Comparison of ENCODE assay signal across 26 mouse cellular contexts in the genomic region with DNA sequence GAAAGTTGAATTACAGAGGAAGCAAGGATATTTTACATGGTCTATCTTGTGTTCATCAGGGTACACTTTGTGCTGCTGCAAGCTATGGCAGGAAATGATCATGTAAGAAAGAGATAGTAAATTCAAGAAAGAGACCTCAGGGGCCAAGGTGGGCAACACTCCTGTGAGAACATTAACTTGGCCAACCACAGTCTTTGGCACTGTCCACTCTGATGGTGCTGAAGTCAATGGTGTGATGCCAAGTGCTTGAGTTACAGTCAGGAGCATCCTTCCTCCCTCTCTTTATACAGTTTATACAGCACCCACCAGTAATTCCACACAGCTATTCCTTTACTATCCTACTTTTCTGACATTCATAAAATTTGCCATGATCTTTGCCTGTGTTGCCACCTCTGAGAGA. TPM values are rescaled to one million over a fixed set of nuclear protein-coding genes. Genes with fewer than 3 reads are reported as not detected.
DNase-seq lines count a peak whose midpoint lies in the region; ATAC-seq and TF ChIP-seq lines count a peak whose summit lies in the region.
"Had no signal": no experiment of that assay in that cellular context is flagged by ENCODE, and none has a peak within 500 bp of the region (broad histone marks: within the 10 kb centered on the region; RNA-seq: fewer than 3 reads in every experiment).

No protein-coding gene starts in this region.

- no peak for ATAC-seq in hindbrain, embryonic 13.5 days (ENCODE audit: low FRiP score)
- ATAC-seq in neural tube, embryonic 15.5 days (ENCODE audit: low FRiP score), result no peak
- ATAC-seq: activated CD4-positive, CD25-positive, alpha-beta regulatory T cell, adult 4 months; forebrain, embryonic 16.5 days; inflammation-experienced regulatory T-cells, adult 6 months; liver, embryonic 12.5 days had no signal

- H3K4me1 ChIP-seq in hindbrain, embryonic 10.5 days (replicated peaks), result no peaks in the 10 kb centered on the region
- H3K4me1 ChIP-seq in hindbrain, embryonic 13.5 days (replicated peaks), result no peaks in the 10 kb centered on the region
- H3K4me1 ChIP-seq in MEL (ENCODE audit: control insufficient read depth in 1 of 2, insufficient read depth in 2 of 2, low read length in 2 of 2), result no peaks in the 10 kb centered on the region
- H3K4me1 ChIP-seq in limb, embryonic 10.5 days, result no peaks in the 10 kb centered on the region
- no peaks in the 10 kb centered on the region for H3K4me1 ChIP-seq in neural tube, embryonic 15.5 days
- H3K4me1 ChIP-seq: liver, embryonic 12.5 days; megakaryocyte, embryonic 14.5 days had no signal

- TF ChIP-seq EP300 in MEL (IDR thresholded peaks at IDR 0.05; ENCODE audit: low read depth in 1 of 2, low read length in 2 of 2), result no peak

- no peak for TF ChIP-seq POLR2A in MEL (IDR thresholded peaks at IDR 0.05; ENCODE audit: control insufficient read depth in 1 of 2, insufficient read depth in 1 of 2, low read depth in 1 of 2, low read length in 2 of 2, poor library complexity in 1 of 2)

- no peak overlapping the region for H3K9ac ChIP-seq in hindbrain, embryonic 13.5 days
- H3K9ac ChIP-seq in MEL (ENCODE audit: control insufficient read depth, low read depth, low read length, poor library complexity, severe bottlenecking), result no peak overlapping the region
- H3K9ac ChIP-seq in neural tube, embryonic 15.5 days (replicated peaks), result no peak overlapping the region
- H3K9ac ChIP-seq: liver, embryonic 12.5 days had no signal

- TF ChIP-seq RAD21 in MEL (IDR thresholded peaks at IDR 0.05; ENCODE audit: low read depth, low read length), result no peak

- H3K9me3 ChIP-seq in hindbrain, embryonic 10.5 days, result no peaks in the 10 kb centered on the region
- H3K9me3 ChIP-seq in hindbrain, embryonic 13.5 days, result no peaks in the 10 kb centered on the region
- H3K9me3 ChIP-seq in MEL (replicated peaks; ENCODE audit: insufficient read depth, low read length), result no peaks in the 10 kb centered on the region
- no peaks in the 10 kb centered on the region for H3K9me3 ChIP-seq in limb, embryonic 10.5 days (replicated peaks)
- H3K9me3 ChIP-seq in neural tube, embryonic 15.5 days (replicated peaks), result no peaks in the 10 kb centered on the region
- H3K9me3 ChIP-seq: liver, embryonic 12.5 days had no signal

- H3K79me2 ChIP-seq in MEL (ENCODE audit: control insufficient read depth, insufficient read depth, low read length, poor library complexity), result no peaks in the 10 kb centered on the region

- H3K4me2 ChIP-seq in hindbrain, embryonic 13.5 days, result no peak overlapping the region
- no peak overlapping the region for H3K4me2 ChIP-seq in neural tube, embryonic 15.5 days
- H3K4me2 ChIP-seq: liver, embryonic 12.5 days had no signal

- no peaks in the 10 kb centered on the region for H3K27me3 ChIP-seq in hindbrain, embryonic 10.5 days (ENCODE audit: insufficient read depth, poor library complexity, severe bottlenecking)
- no peaks in the 10 kb centered on the region for H3K27me3 ChIP-seq in hindbrain, embryonic 13.5 days
- H3K27me3 ChIP-seq in MEL (ENCODE audit: control insufficient read depth in 1 of 2, insufficient read depth in 2 of 2, low read length in 2 of 2), result no peaks in the 10 kb centered on the region
- H3K27me3 ChIP-seq in limb, embryonic 10.5 days (ENCODE audit: low read depth, poor library complexity, severe bottlenecking), result no peaks in the 10 kb centered on the region
- H3K27me3 ChIP-seq in neural tube, embryonic 15.5 days (replicated peaks), result no peaks in the 10 kb centered on the region
- H3K27me3 ChIP-seq: liver, embryonic 12.5 days; megakaryocyte, embryonic 14.5 days had no signal

- H3K36me3 ChIP-seq in hindbrain, embryonic 10.5 days, result no peaks in the 10 kb centered on the region
- no peaks in the 10 kb centered on the region for H3K36me3 ChIP-seq in hindbrain, embryonic 13.5 days
- H3K36me3 ChIP-seq in MEL (ENCODE audit: control insufficient read depth in 1 of 2, insufficient read depth in 2 of 2, low read length in 2 of 2), result no peaks in the 10 kb centered on the region
- H3K36me3 ChIP-seq in limb, embryonic 10.5 days, result no peaks in the 10 kb centered on the region
- no peaks in the 10 kb centered on the region for H3K36me3 ChIP-seq in neural tube, embryonic 15.5 days
- H3K36me3 ChIP-seq: liver, embryonic 12.5 days had no signal

- H3K27ac ChIP-seq in hindbrain, embryonic 10.5 days, result no peak overlapping the region
- H3K27ac ChIP-seq in hindbrain, embryonic 13.5 days, result no peak overlapping the region
- no peak overlapping the region for H3K27ac ChIP-seq in MEL (ENCODE audit: control insufficient read depth, low read depth, low read length)
- no peak overlapping the region for H3K27ac ChIP-seq in limb, embryonic 10.5 days
- no peak overlapping the region for H3K27ac ChIP-seq in neural tube, embryonic 15.5 days (replicated peaks)
- H3K27ac ChIP-seq: heart, adult 2 months; liver, embryonic 12.5 days had no signal

- DNase-seq in hindbrain, embryonic 10.5 days (ENCODE audit: low spot score), result peak; percentile 3
- DNase-seq in MEL (ENCODE audit: low read depth, low spot score), result peak; percentile 6
- peak; percentile 64 for DNase-seq in embryo, embryonic 10 days (ENCODE audit: low spot score)
- DNase-seq in limb, embryonic 10.5 days (ENCODE audit: low spot score), result peak; percentile 33
- no peak for DNase-seq in cerebellum, postnatal 25 days
- DNase-seq in testis, postnatal 10 days (ENCODE audit: low spot score), result no peak
- DNase-seq: B cell, adult 2 months; cerebellum, adult 11 months; heart, adult 2 months; kidney, postnatal 25 days; spleen, adult 18-20 months had no signal

- TF ChIP-seq CTCF in MEL (IDR thresholded peaks at IDR 0.05 in 2 of 3, conservative IDR thresholded peaks at IDR 0.05 in 1 of 3; ENCODE audit: control insufficient read depth in 1 of 3, insufficient read depth in 1 of 3, low read depth in 2 of 3, low read length in 3 of 3, poor library complexity in 1 of 3, severe bottlenecking in 1 of 3), result no peak

- no peak overlapping the region for H3K4me3 ChIP-seq in hindbrain, embryonic 10.5 days
- no peak overlapping the region for H3K4me3 ChIP-seq in hindbrain, embryonic 13.5 days
- H3K4me3 ChIP-seq in MEL (ENCODE audit: control insufficient read depth in 1 of 2, insufficient read depth in 1 of 2, low read depth in 2 of 2, low read length in 2 of 2), result no peak overlapping the region
- no peak overlapping the region for H3K4me3 ChIP-seq in limb, embryonic 10.5 days
- no peak overlapping the region for H3K4me3 ChIP-seq in neural tube, embryonic 15.5 days (replicated peaks)
- H3K4me3 ChIP-seq: erythroblast, embryonic 14.5 days; heart, adult 2 months; liver, embryonic 12.5 days; megakaryocyte, embryonic 14.5 days had no signal

TF ChIP-seq in MEL, 35 proteins besides CTCF, POLR2A, EP300 and RAD21:
- TF ChIP-seq ZKSCAN1 (IDR thresholded peaks at IDR 0.05; ENCODE audit: low read depth, low read length) (no peak), MEF2A (IDR thresholded peaks at IDR 0.05; ENCODE audit: extremely low read depth, insufficient replicate concordance, low read depth, low read length, poor library complexity, severe bottlenecking) (no peak)

RNA-seq across cellular contexts. Expression of gene Ces1h, which starts 19.4 kb away (rescaled TPM):
- not detected in 2 replicates for polyA plus RNA-seq in hindbrain, embryonic 10.5 days (2016; fragmentation: Nextera tagmentation; extraction: Ambion mirVana)
- polyA plus RNA-seq in hindbrain, embryonic 13.5 days (2015; fragmentation: Nextera tagmentation; extraction: Ambion mirVana), result not detected in 2 replicates
- total RNA-seq in MEL (2012; rRNA removed), result not detected in 2 replicates
- not detected for polyA plus RNA-seq in MEL (2012; ENCODE audit: insufficient read depth in 1 of 2, insufficient read length in 2 of 2, low read depth in 1 of 2, low replicate concordance in 2 of 2, missing spikeins in 1 of 2)
- not detected in 2 replicates for polyA plus RNA-seq in limb, embryonic 10.5 days (2016; fragmentation: Nextera tagmentation; extraction: Ambion mirVana)
- polyA plus RNA-seq in neural tube, embryonic 15.5 days (2015; fragmentation: Nextera tagmentation; extraction: Ambion mirVana), result not detected in 2 replicates
- total RNA-seq: ES-E14; gastrocnemius, adult 8-10 months; heart, adult 2 months; heart, postnatal 14 days; layer of hippocampus, postnatal 10 days; left cerebral cortex, postnatal 14 days; neutrophil, adult 5-6 weeks had no signal
- polyA plus RNA-seq: activated CD4-positive, CD25-positive, alpha-beta regulatory T cell, adult 4 months; erythroblast, embryonic 14.5 days; forebrain, embryonic 16.5 days; heart, adult 2 months; inflammation-experienced regulatory T-cells, adult 6 months; liver, embryonic 12.5 days; lung, embryonic 16.5 days had no signal

RNA-seq across cellular contexts. Expression of gene Ces1g, which starts 23.0 kb away (rescaled TPM):
- not detected in 2 replicates for polyA plus RNA-seq in hindbrain, embryonic 10.5 days (2016; fragmentation: Nextera tagmentation; extraction: Ambion mirVana)
- polyA plus RNA-seq in hindbrain, embryonic 13.5 days (2015; fragmentation: Nextera tagmentation; extraction: Ambion mirVana), result not detected in 2 replicates
- total RNA-seq in MEL (2012; rRNA removed), result not detected in 2 replicates
- not detected for polyA plus RNA-seq in MEL (2012; ENCODE audit: insufficient read depth in 1 of 2, insufficient read length in 2 of 2, low read depth in 1 of 2, low replicate concordance in 2 of 2, missing spikeins in 1 of 2)
- polyA plus RNA-seq in limb, embryonic 10.5 days (2016; fragmentation: Nextera tagmentation; extraction: Ambion mirVana), result not detected in 2 replicates
- not detected in 2 replicates for polyA plus RNA-seq in neural tube, embryonic 15.5 days (2015; fragmentation: Nextera tagmentation; extraction: Ambion mirVana)
- total RNA-seq: gastrocnemius, adult 8-10 months; heart, adult 2 months; heart, postnatal 14 days; layer of hippocampus, postnatal 10 days; left cerebral cortex, postnatal 14 days; neutrophil, adult 5-6 weeks had no signal
- polyA plus RNA-seq: activated CD4-positive, CD25-positive, alpha-beta regulatory T cell, adult 4 months; erythroblast, embryonic 14.5 days; forebrain, embryonic 16.5 days; heart, adult 2 months; inflammation-experienced regulatory T-cells, adult 6 months had no signal

Comparison
In these comparisons a context has a peak if more than half of its experiments do, and no peak if none do; other contexts are left out.
1. DNase-seq: peak in hindbrain, embryonic 10.5 days (single experiment), MEL (single experiment), embryo, embryonic 10 days (single experiment) and limb, embryonic 10.5 days (single experiment); none in cerebellum, postnatal 25 days (0 of 2) and testis, postnatal 10 days (single experiment).